Mouse (Mus musculus): Measurements from ENCODE around the gene Pdgfd. TPM values are rescaled to one million over a fixed set of nuclear protein-coding genes. Genes with fewer than 3 reads are reported as not detected.

Gene Pdgfd
- polyA plus RNA-seq, 1 experiment from 2014 or later, result 1.3 TPM

GRCm38 (mm10) chr9:6325408-6325807 is 157.0 kb downstream of the Pdgfd start:
- ATAC-seq, result no peak
- Histone ChIP-seq H3K4me3 (no peak overlapping the region), H3K36me3 (no peaks in the 10 kb centered on the region), H3K9ac (no peak overlapping the region), H3K27ac (no peak overlapping the region), H3K27me3 (replicated peaks) (no peaks in the 10 kb centered on the region), H3K9me3 (replicated peaks) (no peaks in the 10 kb centered on the region), H3K4me2 (no peak overlapping the region), H3K4me1 (no peaks in the 10 kb centered on the region)
- WGBS (ENCODE audit: insufficient replicate concordance), result 61% methylated on average over 2 of the region's 2 CpGs

GRCm38 (mm10) chr9:6333499-6333898 is 165.1 kb downstream of the Pdgfd start:
- Histone ChIP-seq H3K4me3 (no peak overlapping the region), H3K9ac (no peak overlapping the region), H3K9me3 (replicated peaks) (no peaks in the 10 kb centered on the region), H3K27ac (no peak overlapping the region), H3K36me3 (no peaks in the 10 kb centered on the region), H3K27me3 (replicated peaks) (no peaks in the 10 kb centered on the region), H3K4me2 (no peak overlapping the region), H3K4me1 (no peaks in the 10 kb centered on the region)
- ATAC-seq, result no peak
- WGBS (ENCODE audit: insufficient replicate concordance), result 63% methylated on average over 1 of the region's 1 CpGs

GRCm38 (mm10) chr9:6336236-6336635 is 167.9 kb downstream of the Pdgfd start:
- Histone ChIP-seq H3K36me3 (no peaks in the 10 kb centered on the region), H3K27me3 (replicated peaks) (no peaks in the 10 kb centered on the region), H3K4me1 (no peaks in the 10 kb centered on the region), H3K4me2 (no peak overlapping the region), H3K4me3 (no peak overlapping the region), H3K9ac (no peak overlapping the region), H3K9me3 (replicated peaks) (no peaks in the 10 kb centered on the region), H3K27ac (no peak overlapping the region)
- 39% methylated on average over 2 of the region's 2 CpGs for whole genome bisulfite sequencing (ENCODE audit: insufficient replicate concordance)
- ATAC-seq, result no peak

- 71% methylated on average over 2 of the region's 2 CpGs for whole genome bisulfite sequencing (ENCODE audit: insufficient replicate concordance)
- Histone ChIP-seq H3K9ac (no peak overlapping the region), H3K9me3 (replicated peaks) (no peaks in the 10 kb centered on the region), H3K4me1 (no peaks in the 10 kb centered on the region), H3K27ac (no peak overlapping the region), H3K4me3 (no peak overlapping the region), H3K4me2 (no peak overlapping the region), H3K27me3 (replicated peaks) (no peaks in the 10 kb centered on the region), H3K36me3 (no peaks in the 10 kb centered on the region)
- ATAC-seq, result no peak
Measured at GRCm38 (mm10) chr9:6337891-6338290, 169.5 kb downstream of the Pdgfd start.

GRCm38 (mm10) chr9:6338344-6338743 is 170.0 kb downstream of the Pdgfd start:
- Histone ChIP-seq H3K9ac (no peak overlapping the region), H3K27me3 (replicated peaks) (no peaks in the 10 kb centered on the region), H3K36me3 (no peaks in the 10 kb centered on the region), H3K4me2 (no peak overlapping the region), H3K27ac (no peak overlapping the region), H3K9me3 (replicated peaks) (no peaks in the 10 kb centered on the region), H3K4me3 (no peak overlapping the region), H3K4me1 (no peaks in the 10 kb centered on the region)
- 72% methylated on average over 3 of the region's 3 CpGs for WGBS (ENCODE audit: insufficient replicate concordance)
- ATAC-seq, result no peak

GRCm38 (mm10) chr9:6339394-6339793 is 171.0 kb downstream of the Pdgfd start:
- Histone ChIP-seq H3K27me3 (replicated peaks) (no peaks in the 10 kb centered on the region), H3K9ac (no peak overlapping the region)
- 57% methylated on average over 1 of the region's 1 CpGs for WGBS (ENCODE audit: insufficient replicate concordance)

GRCm38 (mm10) chr9:6340750-6341149 is 172.4 kb downstream of the Pdgfd start:
- H3K9ac ChIP-seq, result no peak overlapping the region
- H3K4me3 ChIP-seq, result no peak overlapping the region
- H3K27ac ChIP-seq, result no peak overlapping the region
- H3K9me3 ChIP-seq (replicated peaks), result no peaks in the 10 kb centered on the region
- no peaks in the 10 kb centered on the region for H3K36me3 ChIP-seq
- no peak overlapping the region for H3K4me2 ChIP-seq
- H3K4me1 ChIP-seq, result no peaks in the 10 kb centered on the region
- H3K27me3 ChIP-seq (replicated peaks), result no peaks in the 10 kb centered on the region
- no peak for ATAC-seq

More at GRCm38 (mm10) chr9:6339394-6339793, 171.0 kb downstream of the Pdgfd start:
- Histone ChIP-seq H3K4me2 (no peak overlapping the region), H3K27ac (no peak overlapping the region), H3K4me3 (no peak overlapping the region), H3K4me1 (no peaks in the 10 kb centered on the region), H3K36me3 (no peaks in the 10 kb centered on the region), H3K9me3 (replicated peaks) (no peaks in the 10 kb centered on the region)
- ATAC-seq, result no peak

GRCm38 (mm10) chr9:6342854-6343253 is 174.5 kb downstream of the Pdgfd start:
- H3K36me3 ChIP-seq, result no peaks in the 10 kb centered on the region
- H3K9me3 ChIP-seq (replicated peaks), result no peaks in the 10 kb centered on the region
- H3K27me3 ChIP-seq (replicated peaks), result no peaks in the 10 kb centered on the region
- 85% methylated on average over 10 of the region's 10 CpGs for WGBS (ENCODE audit: insufficient replicate concordance)
- H3K9ac ChIP-seq, result no peak overlapping the region
- H3K4me2 ChIP-seq, result no peak overlapping the region
- H3K4me1 ChIP-seq, result no peaks in the 10 kb centered on the region
- ATAC-seq, result no peak
- no peak overlapping the region for H3K27ac ChIP-seq
- no peak overlapping the region for H3K4me3 ChIP-seq

GRCm38 (mm10) chr9:6344514-6344913 is 176.1 kb downstream of the Pdgfd start:
- no peak for ATAC-seq

GRCm38 (mm10) chr9:6344924-6345323 is 176.5 kb downstream of the Pdgfd start:
- no peak overlapping the region for H3K27ac ChIP-seq
- H3K9me3 ChIP-seq (replicated peaks), result no peaks in the 10 kb centered on the region
- no peak for ATAC-seq
- H3K36me3 ChIP-seq, result no peaks in the 10 kb centered on the region
- no peak overlapping the region for H3K4me2 ChIP-seq
- H3K4me1 ChIP-seq, result no peaks in the 10 kb centered on the region
- 64% methylated on average over 4 of the region's 4 CpGs for WGBS (ENCODE audit: insufficient replicate concordance)
- no peak overlapping the region for H3K9ac ChIP-seq
- H3K27me3 ChIP-seq (replicated peaks), result no peaks in the 10 kb centered on the region
- H3K4me3 ChIP-seq, result no peak overlapping the region

More at GRCm38 (mm10) chr9:6344514-6344913, 176.1 kb downstream of the Pdgfd start:
- H3K9me3 ChIP-seq (replicated peaks), result no peaks in the 10 kb centered on the region
- no peak overlapping the region for H3K27ac ChIP-seq
- H3K36me3 ChIP-seq, result no peaks in the 10 kb centered on the region
- H3K27me3 ChIP-seq (replicated peaks), result no peaks in the 10 kb centered on the region
- H3K4me2 ChIP-seq, result no peak overlapping the region
- no peaks in the 10 kb centered on the region for H3K4me1 ChIP-seq
- no peak overlapping the region for H3K4me3 ChIP-seq
- 54% methylated on average over 2 of the region's 2 CpGs for WGBS (ENCODE audit: insufficient replicate concordance)
- H3K9ac ChIP-seq, result no peak overlapping the region

GRCm38 (mm10) chr9:6345366-6345765 is 177.0 kb downstream of the Pdgfd start:
- WGBS (ENCODE audit: insufficient replicate concordance), result 34% methylated on average over 1 of the region's 1 CpGs
- Histone ChIP-seq H3K4me3 (no peak overlapping the region), H3K9me3 (replicated peaks) (no peaks in the 10 kb centered on the region), H3K4me1 (no peaks in the 10 kb centered on the region), H3K27ac (no peak overlapping the region), H3K36me3 (no peaks in the 10 kb centered on the region), H3K4me2 (no peak overlapping the region), H3K27me3 (replicated peaks) (no peaks in the 10 kb centered on the region), H3K9ac (no peak overlapping the region)
- ATAC-seq, result no peak

GRCm38 (mm10) chr9:6353257-6353960 is 185.0 kb downstream of the Pdgfd start:
- H3K9me3 ChIP-seq (replicated peaks), result no peaks in the 10 kb centered on the region
- H3K4me1 ChIP-seq, result no peaks in the 10 kb centered on the region
- no peak for ATAC-seq
- no peak overlapping the region for H3K4me2 ChIP-seq
- no peak overlapping the region for H3K9ac ChIP-seq
- 38% methylated on average over 1 of the region's 1 CpGs for WGBS (ENCODE audit: insufficient replicate concordance)
- H3K27me3 ChIP-seq (replicated peaks), result no peaks in the 10 kb centered on the region
- H3K4me3 ChIP-seq, result no peak overlapping the region
- H3K27ac ChIP-seq, result no peak overlapping the region
- H3K36me3 ChIP-seq, result no peaks in the 10 kb centered on the region

- no peak for ATAC-seq
- 71% methylated on average over 2 of the region's 2 CpGs for WGBS (ENCODE audit: insufficient replicate concordance)
Measured at GRCm38 (mm10) chr9:6360795-6361194, 192.4 kb downstream of the Pdgfd start.

More at GRCm38 (mm10) chr9:6360795-6361194, 192.4 kb downstream of the Pdgfd start:
- Histone ChIP-seq H3K36me3 (no peaks in the 10 kb centered on the region), H3K27ac (no peak overlapping the region), H3K27me3 (replicated peaks) (no peaks in the 10 kb centered on the region), H3K9ac (no peak overlapping the region), H3K9me3 (replicated peaks) (no peaks in the 10 kb centered on the region), H3K4me2 (no peak overlapping the region), H3K4me1 (no peaks in the 10 kb centered on the region), H3K4me3 (no peak overlapping the region)

All from liver, embryonic 12.5 days (tissue).